Mouse (Mus musculus): ENCODE data around the gene Mrpl22. TPM values are rescaled to one million over a fixed set of nuclear protein-coding genes. Genes with fewer than 3 reads are reported as not detected.
"Not testable (repeated sequence)": the region's sequence is repeated elsewhere in the genome, so short reads cannot be mapped to it uniquely, and the experiment has no call there.

Mrpl22 gene
- polyA plus RNA-seq, 1 experiment = 39.4 TPM

- H3K36me3 ChIP-seq (ENCODE audit: control insufficient read depth, insufficient read depth, low read length) = no peaks in the 10 kb centered on the region; the same call in none of the 2 replicates
- TF ChIP-seq POLR2A (IDR thresholded peaks at IDR 0.05; ENCODE audit: control insufficient read depth, low read depth, low read length) = no peak
- TF ChIP-seq CTCF (IDR thresholded peaks at IDR 0.05; ENCODE audit: control insufficient read depth, insufficient read depth, insufficient replicate concordance, low read depth, low read length) = no peak
- H3K27ac ChIP-seq (ENCODE audit: control insufficient read depth, insufficient read depth, low read depth, low read length) = no peak overlapping the region
- no peak overlapping the region for H3K4me3 ChIP-seq (ENCODE audit: control insufficient read depth, low read depth, low read length)
- H3K27me3 ChIP-seq (ENCODE audit: control insufficient read depth, insufficient read depth, low read length) = no peaks in the 10 kb centered on the region
- no peaks in the 10 kb centered on the region for H3K4me1 ChIP-seq (ENCODE audit: control insufficient read depth, insufficient read depth, low read length)
These were observed 16.0 kb upstream of the Mrpl22 start for GRCm38 (mm10) chr11:58155458-58155857.

DNA sequence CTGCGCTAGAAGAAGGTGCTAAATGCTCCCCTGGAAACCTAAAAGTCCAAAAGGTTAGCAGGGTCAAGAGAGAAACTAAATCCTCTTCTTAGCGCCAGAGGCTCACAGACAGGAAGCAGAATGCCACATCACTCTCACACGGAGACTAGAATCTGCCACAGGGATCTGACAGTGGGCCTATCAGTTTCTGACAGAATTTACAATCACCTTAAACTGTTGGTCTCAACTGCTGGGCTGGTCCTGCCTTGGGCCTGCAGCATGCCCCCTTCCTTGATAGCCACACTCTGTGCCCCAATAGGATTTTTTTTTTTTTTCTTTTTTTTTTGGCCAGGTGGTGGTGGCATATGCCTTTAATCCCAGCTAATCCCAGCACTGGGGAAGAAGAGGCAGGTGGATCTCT, 14.6 kb upstream of the Mrpl22 start:
- H3K4me3 ChIP-seq (ENCODE audit: control insufficient read depth, low read depth, low read length) = no peak overlapping the region
- H3K4me1 ChIP-seq (ENCODE audit: control insufficient read depth, insufficient read depth, low read length) = no peaks in the 10 kb centered on the region
- no peak overlapping the region for H3K27ac ChIP-seq (ENCODE audit: control insufficient read depth, insufficient read depth, low read depth, low read length)
- no peaks in the 10 kb centered on the region; the same call in none of the 2 replicates for H3K36me3 ChIP-seq (ENCODE audit: control insufficient read depth, insufficient read depth, low read length)
- H3K27me3 ChIP-seq (ENCODE audit: control insufficient read depth, insufficient read depth, low read length) = no peaks in the 10 kb centered on the region
- no peak for TF ChIP-seq POLR2A (IDR thresholded peaks at IDR 0.05; ENCODE audit: control insufficient read depth, low read depth, low read length)
- no peak for TF ChIP-seq CTCF (IDR thresholded peaks at IDR 0.05; ENCODE audit: control insufficient read depth, insufficient read depth, insufficient replicate concordance, low read depth, low read length)

GRCm38 (mm10) chr11:58165072-58165471, 6.4 kb upstream of the Mrpl22 start:
- Histone ChIP-seq H3K36me3 (ENCODE audit: control insufficient read depth, insufficient read depth, low read length) (no peaks in the 10 kb centered on the region; the same call in 1 of the 2 replicates), H3K27ac (ENCODE audit: control insufficient read depth, insufficient read depth, low read depth, low read length) (no peak overlapping the region)

DNA sequence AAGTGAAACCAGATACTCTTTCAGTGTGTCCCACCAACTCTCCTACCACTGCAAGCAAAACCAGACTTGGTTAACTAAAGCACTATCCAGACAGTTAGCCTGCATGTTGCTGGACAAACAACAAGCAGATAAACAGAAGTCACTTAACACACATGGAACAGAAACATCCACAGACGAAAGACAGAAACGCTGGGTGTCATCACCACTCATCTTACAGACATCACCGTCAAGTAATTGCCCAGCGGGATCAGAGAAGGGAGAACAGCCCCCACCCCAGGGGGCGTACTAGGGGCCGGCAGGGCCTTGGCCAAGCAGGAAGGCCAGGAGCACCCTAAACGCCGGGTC, 3.7 kb upstream of the Mrpl22 start:
- no peak for TF ChIP-seq CTCF (IDR thresholded peaks at IDR 0.05; ENCODE audit: control insufficient read depth, insufficient read depth, insufficient replicate concordance, low read depth, low read length)
- TF ChIP-seq POLR2A (IDR thresholded peaks at IDR 0.05; ENCODE audit: control insufficient read depth, low read depth, low read length) = no peak
- Histone ChIP-seq H3K4me3 (ENCODE audit: control insufficient read depth, low read depth, low read length) (peak overlapping the region; percentile 91), H3K36me3 (ENCODE audit: control insufficient read depth, insufficient read depth, low read length) (no peaks in the 10 kb centered on the region; the same call in none of the 2 replicates), H3K27me3 (ENCODE audit: control insufficient read depth, insufficient read depth, low read length) (no peaks in the 10 kb centered on the region), H3K27ac (ENCODE audit: control insufficient read depth, insufficient read depth, low read depth, low read length) (peak overlapping the region; percentile 62), H3K4me1 (ENCODE audit: control insufficient read depth, insufficient read depth, low read length) (peaks cover 3% of the 10 kb centered on the region; the same call in 1 of the 2 replicates)

More at GRCm38 (mm10) chr11:58165072-58165471, 6.4 kb upstream of the Mrpl22 start:
- TF ChIP-seq CTCF (IDR thresholded peaks at IDR 0.05; ENCODE audit: control insufficient read depth, insufficient read depth, insufficient replicate concordance, low read depth, low read length) (no peak), POLR2A (IDR thresholded peaks at IDR 0.05; ENCODE audit: control insufficient read depth, low read depth, low read length) (no peak)
- Histone ChIP-seq H3K4me3 (ENCODE audit: control insufficient read depth, low read depth, low read length) (no peak overlapping the region), H3K4me1 (ENCODE audit: control insufficient read depth, insufficient read depth, low read length) (peaks cover 3% of the 10 kb centered on the region; the same call in 1 of the 2 replicates), H3K27me3 (ENCODE audit: control insufficient read depth, insufficient read depth, low read length) (no peaks in the 10 kb centered on the region)

GRCm38 (mm10) chr11:58168167-58168915, 3.1 kb upstream of the Mrpl22 start, which contains the start of gene Gemin5:
Gene Gemin5, minus strand, starts transcription at chr11:58168539.
- Histone ChIP-seq H3K36me3 (ENCODE audit: control insufficient read depth, insufficient read depth, low read length) (no peaks in the 10 kb centered on the region; the same call in none of the 2 replicates), H3K4me1 (ENCODE audit: control insufficient read depth, insufficient read depth, low read length) (peaks cover 3% of the 10 kb centered on the region; the same call in 1 of the 2 replicates), H3K4me3 (ENCODE audit: control insufficient read depth, low read depth, low read length) (peak within 1 kb of the TSS; percentile 91), H3K27me3 (ENCODE audit: control insufficient read depth, insufficient read depth, low read length) (no peaks in the 10 kb centered on the region), H3K27ac (ENCODE audit: control insufficient read depth, insufficient read depth, low read depth, low read length) (peak within 1 kb of the TSS; percentile 62)
- TF ChIP-seq POLR2A (IDR thresholded peaks at IDR 0.05; ENCODE audit: control insufficient read depth, low read depth, low read length) (peak; percentile 81), CTCF (IDR thresholded peaks at IDR 0.05; ENCODE audit: control insufficient read depth, insufficient read depth, insufficient replicate concordance, low read depth, low read length) (no peak)

DNA sequence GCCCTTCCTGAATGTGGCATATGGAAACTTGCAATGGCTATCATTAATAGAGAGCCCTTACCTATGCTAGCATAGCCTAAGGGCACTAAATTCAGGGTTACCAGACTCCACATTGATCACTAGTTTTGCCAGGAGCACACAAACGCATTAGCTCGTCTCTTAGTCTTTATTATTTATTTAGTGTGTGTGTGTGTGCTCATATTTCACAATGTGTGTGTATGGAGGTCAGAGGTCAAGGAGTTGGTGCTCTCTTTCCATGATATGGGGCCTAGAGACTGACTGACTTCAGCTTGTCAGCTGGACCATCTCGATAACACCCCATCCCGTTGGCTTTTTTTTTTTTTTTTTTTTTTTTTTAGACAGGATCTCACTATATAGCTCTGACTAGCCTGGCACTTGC, 1.8 kb upstream of the Mrpl22 start:
- Histone ChIP-seq H3K27ac (ENCODE audit: control insufficient read depth, insufficient read depth, low read depth, low read length) (no peak overlapping the region), H3K4me3 (ENCODE audit: control insufficient read depth, low read depth, low read length) (no peak overlapping the region; the same call in 1 of the 2 replicates), H3K4me1 (ENCODE audit: control insufficient read depth, insufficient read depth, low read length) (peaks cover 3% of the 10 kb centered on the region; the same call in 1 of the 2 replicates), H3K27me3 (ENCODE audit: control insufficient read depth, insufficient read depth, low read length) (no peaks in the 10 kb centered on the region), H3K36me3 (ENCODE audit: control insufficient read depth, insufficient read depth, low read length) (peaks cover 2% of the 10 kb centered on the region)
- TF ChIP-seq POLR2A (IDR thresholded peaks at IDR 0.05; ENCODE audit: control insufficient read depth, low read depth, low read length) (no peak), CTCF (IDR thresholded peaks at IDR 0.05; ENCODE audit: control insufficient read depth, insufficient read depth, insufficient replicate concordance, low read depth, low read length) (no peak)

- no peaks in the 10 kb centered on the region for H3K4me1 ChIP-seq (ENCODE audit: control insufficient read depth, insufficient read depth, low read length)
- H3K4me3 ChIP-seq (ENCODE audit: control insufficient read depth, low read depth, low read length) = no peak overlapping the region
- no peaks in the 10 kb centered on the region; the same call in 1 of the 2 replicates for H3K36me3 ChIP-seq (ENCODE audit: control insufficient read depth, insufficient read depth, low read length)
- TF ChIP-seq CTCF (IDR thresholded peaks at IDR 0.05; ENCODE audit: control insufficient read depth, insufficient read depth, insufficient replicate concordance, low read depth, low read length) (peak; percentile 47; the same call in 1 of the 2 replicates), POLR2A (IDR thresholded peaks at IDR 0.05; ENCODE audit: control insufficient read depth, low read depth, low read length) (no peak)
- H3K27ac ChIP-seq (ENCODE audit: control insufficient read depth, insufficient read depth, low read depth, low read length) = no peak overlapping the region
- H3K27me3 ChIP-seq (ENCODE audit: control insufficient read depth, insufficient read depth, low read length) = no peaks in the 10 kb centered on the region
These were observed 8.1 kb downstream of the Mrpl22 start for GRCm38 (mm10) chr11:58179563-58179962.

- not testable (repeated sequence) for H3K27ac ChIP-seq (ENCODE audit: control insufficient read depth, insufficient read depth, low read depth, low read length); H3K4me3 ChIP-seq (ENCODE audit: control insufficient read depth, low read depth, low read length); H3K4me1 ChIP-seq (ENCODE audit: control insufficient read depth, insufficient read depth, low read length); H3K36me3 ChIP-seq (ENCODE audit: control insufficient read depth, insufficient read depth, low read length); H3K27me3 ChIP-seq (ENCODE audit: control insufficient read depth, insufficient read depth, low read length)
These were observed 8.5 kb downstream of the Mrpl22 start for GRCm38 (mm10) chr11:58179986-58180385.
